Mouse (Mus musculus): Measurements from ENCODE around the gene H2-Q10. TPM values are rescaled to one million over a fixed set of nuclear protein-coding genes. Genes with fewer than 3 reads are reported as not detected.
"Not testable (repeated sequence)": the region's sequence is repeated elsewhere in the genome, so short reads cannot be mapped to it uniquely, and the experiment has no call there.

H2-Q10 gene
- polyA plus RNA-seq, 1 experiment from 2014 or later, result 0.36 TPM

GRCm38 (mm10) chr17:35434836-35435235 is 35.1 kb upstream of the H2-Q10 start:
- not testable (repeated sequence) for ATAC-seq (ENCODE audit: low FRiP score); H3K27me3 ChIP-seq (replicated peaks); H3K4me2 ChIP-seq; H3K4me1 ChIP-seq; H3K9me3 ChIP-seq (replicated peaks); H3K4me3 ChIP-seq (replicated peaks); H3K27ac ChIP-seq (replicated peaks); H3K36me3 ChIP-seq; H3K9ac ChIP-seq (replicated peaks)
- WGBS, result 9% methylated on average over 8 of the region's 8 CpGs

- H3K9ac ChIP-seq (replicated peaks); H3K4me2 ChIP-seq; ATAC-seq (ENCODE audit: low FRiP score); H3K36me3 ChIP-seq; H3K9me3 ChIP-seq (replicated peaks); H3K4me3 ChIP-seq (replicated peaks); H3K4me1 ChIP-seq; H3K27ac ChIP-seq (replicated peaks): not testable (repeated sequence)
- 79% methylated on average over 3 of the region's 3 CpGs for WGBS
- H3K27me3 ChIP-seq (replicated peaks), result peaks cover 10% of the 10 kb centered on the region
Observed at GRCm38 (mm10) chr17:35435577-35435976, 34.3 kb upstream of the H2-Q10 start.

DNA sequence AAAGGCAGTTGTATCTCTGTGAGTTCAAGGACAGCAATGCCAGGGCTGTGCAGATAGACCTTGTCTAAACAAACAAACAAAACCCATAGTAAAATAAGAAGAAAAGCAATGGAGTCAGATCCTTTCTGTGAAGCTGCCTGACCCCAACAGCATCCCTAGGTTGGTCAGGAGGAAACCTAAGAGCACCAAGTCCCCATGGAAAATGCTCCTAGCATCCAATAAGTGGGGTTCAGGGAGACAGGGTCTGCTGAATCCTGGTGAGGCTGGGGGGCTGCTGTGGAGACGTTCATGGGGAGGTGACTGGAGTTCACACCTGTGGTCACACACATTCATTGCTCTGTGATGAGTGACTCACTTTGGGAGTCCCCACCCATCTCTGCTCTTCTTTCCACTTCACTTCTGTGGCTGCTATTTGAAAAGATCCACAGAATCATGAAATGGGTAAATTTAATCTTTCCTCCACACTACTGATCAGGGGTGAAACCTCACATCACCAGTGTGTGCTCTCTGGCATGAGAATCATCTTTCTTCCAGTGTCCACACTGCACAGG is 32.4 kb upstream of the H2-Q10 start:
- 74% methylated on average over 1 of the region's 1 CpGs for WGBS
- H3K27ac ChIP-seq (replicated peaks); H3K9me3 ChIP-seq (replicated peaks); ATAC-seq (ENCODE audit: low FRiP score); H3K4me1 ChIP-seq; H3K4me2 ChIP-seq; H3K36me3 ChIP-seq; H3K4me3 ChIP-seq (replicated peaks); H3K9ac ChIP-seq (replicated peaks): not testable (repeated sequence)
- H3K27me3 ChIP-seq (replicated peaks), result peaks cover 10% of the 10 kb centered on the region

DNA sequence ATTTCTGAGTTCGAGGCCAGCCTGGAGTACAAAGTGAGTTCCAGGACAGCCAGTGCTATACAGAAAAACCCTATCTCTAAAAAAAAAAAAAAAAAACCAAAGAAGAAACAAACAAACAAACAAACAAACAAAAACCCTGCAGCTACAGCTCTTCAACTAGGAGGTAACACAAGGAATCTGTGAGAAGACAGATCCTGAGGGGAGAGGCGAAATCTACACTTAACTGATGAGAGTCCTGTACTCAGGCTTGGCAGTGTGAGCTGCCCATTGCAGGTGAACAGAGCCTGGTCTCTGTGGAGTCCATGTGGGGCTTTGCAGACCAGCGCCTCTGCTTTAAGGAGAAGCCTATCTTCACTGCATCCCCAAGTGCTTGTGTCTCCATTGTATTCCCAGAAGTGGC is 31.5 kb upstream of the H2-Q10 start:
- not testable (repeated sequence) for H3K9me3 ChIP-seq (replicated peaks); ATAC-seq (ENCODE audit: low FRiP score); H3K36me3 ChIP-seq; H3K4me1 ChIP-seq; H3K4me3 ChIP-seq (replicated peaks); H3K27ac ChIP-seq (replicated peaks); H3K9ac ChIP-seq (replicated peaks)
- peak overlapping the region; percentile 86; the same call in 1 of the 2 replicates for H3K4me2 ChIP-seq
- peaks cover 10% of the 10 kb centered on the region for H3K27me3 ChIP-seq (replicated peaks)
- 87% methylated on average over 3 of the region's 3 CpGs for WGBS

DNA sequence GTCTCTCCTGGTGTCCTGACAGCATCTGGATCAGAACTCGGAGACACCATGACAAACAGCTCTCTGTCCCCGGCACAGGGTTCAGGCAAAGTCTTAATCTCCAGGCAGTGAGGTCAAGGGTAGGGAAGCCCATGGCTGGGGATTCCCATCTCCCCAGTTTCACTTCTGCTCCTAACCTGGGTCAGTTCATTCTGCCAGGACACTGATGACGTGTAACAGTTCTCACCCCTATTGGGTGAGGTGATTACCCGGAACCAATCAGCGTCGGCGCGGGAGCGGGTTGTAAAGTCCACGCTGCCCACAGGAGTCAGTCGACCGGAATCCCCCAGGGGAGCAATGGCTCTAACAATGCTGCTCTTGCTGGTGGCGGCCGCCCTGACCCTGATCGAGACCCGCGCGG is 31.0 kb upstream of the H2-Q10 start, which contains the start of gene H2-Q7:
Gene H2-Q7 (plus strand): TSS at position 271 of the 400 bp plus-strand sequence.
- peak; percentile 94 for ATAC-seq (ENCODE audit: low FRiP score)
- Histone ChIP-seq H3K9ac (replicated peaks) (peak within 1 kb of the TSS; percentile 48), H3K4me3 (replicated peaks) (peak within 1 kb of the TSS; percentile 50), H3K4me2 (peak within 1 kb of the TSS; percentile 86), H3K27me3 (replicated peaks) (peaks cover 10% of the 10 kb centered on the region)
- H3K9me3 ChIP-seq (replicated peaks); H3K36me3 ChIP-seq; H3K27ac ChIP-seq (replicated peaks); H3K4me1 ChIP-seq: not testable (repeated sequence)
- 2% methylated on average over 18 of the region's 18 CpGs for WGBS

DNA sequence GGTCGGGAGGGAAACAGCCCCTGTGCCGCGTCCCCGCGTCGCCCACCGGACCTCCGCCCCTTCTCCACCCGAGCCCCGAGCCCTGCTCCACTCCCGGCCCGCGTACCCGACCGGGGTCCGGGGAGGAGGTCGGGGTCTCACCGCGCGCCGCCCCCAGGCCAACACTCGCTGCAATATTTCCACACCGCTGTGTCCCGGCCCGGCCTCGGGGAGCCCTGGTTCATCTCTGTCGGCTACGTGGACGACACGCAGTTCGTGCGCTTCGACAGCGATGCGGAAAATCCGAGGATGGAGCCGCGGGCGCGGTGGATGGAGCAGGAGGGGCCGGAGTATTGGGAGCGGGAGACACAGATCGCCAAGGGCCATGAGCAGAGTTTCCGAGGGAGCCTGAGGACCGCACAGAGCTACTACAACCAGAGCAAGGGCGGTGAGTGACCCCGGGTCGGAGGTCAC is 30.6 kb upstream of the H2-Q10 start:
- Histone ChIP-seq H3K4me2 (peak overlapping the region; percentile 86), H3K27me3 (replicated peaks) (peaks cover 10% of the 10 kb centered on the region), H3K9ac (replicated peaks) (peak overlapping the region; percentile 48), H3K4me3 (replicated peaks) (peak overlapping the region; percentile 50)
- not testable (repeated sequence) for H3K36me3 ChIP-seq; H3K27ac ChIP-seq (replicated peaks); H3K9me3 ChIP-seq (replicated peaks); H3K4me1 ChIP-seq
- WGBS, result under 1% methylated on average over 43 of the region's 48 CpGs
- peak; percentile 67 for ATAC-seq (ENCODE audit: low FRiP score)

DNA sequence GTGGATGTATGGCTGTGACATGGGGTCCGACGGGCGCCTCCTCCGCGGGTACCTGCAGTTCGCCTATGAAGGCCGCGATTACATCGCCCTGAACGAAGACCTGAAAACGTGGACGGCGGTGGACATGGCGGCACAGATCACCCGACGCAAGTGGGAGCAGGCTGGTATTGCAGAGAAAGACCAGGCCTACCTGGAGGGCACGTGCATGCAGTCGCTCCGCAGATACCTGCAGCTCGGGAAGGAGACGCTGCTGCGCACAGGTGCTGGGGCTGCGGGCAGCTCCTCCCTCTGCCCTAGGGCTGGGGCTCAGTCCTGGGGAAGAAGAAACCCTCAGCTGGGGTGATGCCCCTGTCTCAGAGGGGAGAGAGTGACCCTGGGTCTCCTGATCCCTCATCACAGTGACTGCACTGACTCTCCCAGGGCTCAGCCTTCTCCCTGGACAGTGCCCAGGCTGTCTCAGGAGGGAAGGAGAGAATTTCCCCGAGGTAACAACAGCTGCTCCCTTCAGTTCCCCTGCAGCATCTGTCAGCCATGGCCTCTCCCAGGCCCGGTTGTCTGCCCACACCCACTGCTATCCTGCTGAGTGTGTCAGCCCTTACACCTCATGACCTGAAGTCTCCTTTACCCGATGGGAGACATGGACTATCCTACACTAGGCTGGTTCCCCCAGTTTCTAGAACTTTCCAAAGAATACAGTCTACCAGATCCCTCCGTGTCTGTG is 29.8 kb upstream of the H2-Q10 start:
- not testable (repeated sequence) for H3K27ac ChIP-seq (replicated peaks); H3K36me3 ChIP-seq; H3K9me3 ChIP-seq (replicated peaks); ATAC-seq (ENCODE audit: low FRiP score); H3K4me1 ChIP-seq; H3K4me3 ChIP-seq (replicated peaks); H3K9ac ChIP-seq (replicated peaks)
- WGBS, result 58% methylated on average over 27 of the region's 27 CpGs
- H3K27me3 ChIP-seq (replicated peaks), result peaks cover 10% of the 10 kb centered on the region
- peak overlapping the region; percentile 86 for H3K4me2 ChIP-seq

- not testable (repeated sequence) for H3K4me2 ChIP-seq; H3K36me3 ChIP-seq; H3K27ac ChIP-seq (replicated peaks); H3K9me3 ChIP-seq (replicated peaks); ATAC-seq (ENCODE audit: low FRiP score); H3K4me1 ChIP-seq; H3K4me3 ChIP-seq (replicated peaks); H3K9ac ChIP-seq (replicated peaks)
- 95% methylated on average over 2 of the region's 2 CpGs for WGBS
- peaks cover 10% of the 10 kb centered on the region for H3K27me3 ChIP-seq (replicated peaks)
Observed at GRCm38 (mm10) chr17:35442376-35442775, 27.5 kb upstream of the H2-Q10 start.

GRCm38 (mm10) chr17:35444510-35444909 is 25.4 kb upstream of the H2-Q10 start:
- H3K27me3 ChIP-seq (replicated peaks); H3K9me3 ChIP-seq (replicated peaks); H3K4me3 ChIP-seq (replicated peaks); H3K27ac ChIP-seq (replicated peaks); ATAC-seq (ENCODE audit: low FRiP score); H3K9ac ChIP-seq (replicated peaks); H3K36me3 ChIP-seq; H3K4me2 ChIP-seq; H3K4me1 ChIP-seq: not testable (repeated sequence)
- WGBS, result 88% methylated on average over 2 of the region's 2 CpGs

DNA sequence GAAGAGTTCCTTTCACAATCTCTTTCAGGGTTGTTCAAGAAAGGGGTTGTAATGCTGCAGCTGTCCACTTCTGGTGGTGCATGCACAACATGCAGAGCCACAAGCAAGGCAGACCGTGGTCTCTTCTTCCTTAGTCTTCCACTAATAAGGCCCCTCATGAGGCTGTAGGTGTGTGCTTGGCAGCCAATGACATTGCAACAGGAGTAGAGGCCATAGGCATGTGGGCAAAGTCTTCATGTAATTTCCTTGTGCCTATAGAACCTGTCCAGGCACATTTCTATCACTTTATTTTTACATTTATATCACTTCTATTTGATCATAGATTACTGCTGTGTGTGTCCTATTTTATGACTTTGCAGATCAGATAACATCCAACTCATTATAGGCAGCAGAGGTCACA is 11.6 kb upstream of the H2-Q10 start:
- H3K9me3 ChIP-seq (replicated peaks); H3K36me3 ChIP-seq; H3K4me2 ChIP-seq; H3K9ac ChIP-seq (replicated peaks); H3K27ac ChIP-seq (replicated peaks); H3K4me3 ChIP-seq (replicated peaks); H3K27me3 ChIP-seq (replicated peaks); ATAC-seq (ENCODE audit: low FRiP score); H3K4me1 ChIP-seq: not testable (repeated sequence)
- WGBS, result no CpG with 5 or more reads among the region's 1 CpGs

GRCm38 (mm10) chr17:35460513-35461341 is 9.2 kb upstream of the H2-Q10 start:
- not testable (repeated sequence) for H3K9ac ChIP-seq (replicated peaks); H3K36me3 ChIP-seq; H3K4me2 ChIP-seq; H3K9me3 ChIP-seq (replicated peaks); H3K27me3 ChIP-seq (replicated peaks); H3K4me1 ChIP-seq; H3K4me3 ChIP-seq (replicated peaks); H3K27ac ChIP-seq (replicated peaks)
- peak; percentile 88; the same call in 1 of the 2 replicates for ATAC-seq (ENCODE audit: low FRiP score)
- WGBS, result 94% methylated on average over 3 of the region's 9 CpGs

DNA sequence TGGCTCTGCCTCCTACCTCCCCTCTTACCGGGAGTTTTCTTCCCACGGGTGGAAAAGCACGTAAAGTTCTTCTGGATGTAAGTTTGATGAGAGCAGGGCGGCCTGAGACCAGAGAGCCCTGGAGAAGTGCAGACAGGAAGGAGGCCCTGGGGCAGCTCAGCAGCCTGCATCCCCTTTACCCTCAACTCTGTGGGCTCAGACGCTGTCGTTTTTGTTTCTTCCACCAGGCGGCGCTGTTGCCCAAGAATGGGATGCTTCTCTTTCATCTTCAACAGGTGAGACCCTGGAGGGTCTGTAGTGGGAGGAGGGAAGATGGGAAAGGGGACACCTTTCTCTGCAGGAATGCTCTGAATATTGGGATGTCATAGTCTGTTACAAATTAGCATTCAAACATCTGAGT is 4.2 kb upstream of the H2-Q10 start:
- H3K9me3 ChIP-seq (replicated peaks); H3K4me2 ChIP-seq; H3K27ac ChIP-seq (replicated peaks); H3K4me3 ChIP-seq (replicated peaks); H3K9ac ChIP-seq (replicated peaks); H3K36me3 ChIP-seq; ATAC-seq (ENCODE audit: low FRiP score): not testable (repeated sequence)
- WGBS, result 9% methylated on average over 8 of the region's 8 CpGs
- H3K4me1 ChIP-seq, result peaks cover 10% of the 10 kb centered on the region
- H3K27me3 ChIP-seq (replicated peaks), result peaks cover 24% of the 10 kb centered on the region

All from neural tube, embryonic 15.5 days (tissue).